23 mouse cellular contexts compared by ENCODE assay signal in genomic region chr14:27231974-27232780, GRCm38 (mm10).
DNase-seq lines count a peak whose midpoint lies in the region; ATAC-seq and TF ChIP-seq lines count a peak whose summit lies in the region.
"Had no signal": no experiment of that assay in that cellular context is flagged by ENCODE, and none has a peak within 500 bp of the region (broad histone marks: within the 10 kb centered on the region; RNA-seq: fewer than 3 reads in every experiment).

No protein-coding gene starts in this region.

- no peak overlapping the region for H3K4me2 ChIP-seq in lung, postnatal 0 days (replicated peaks; ENCODE audit: low read depth, low read length)
- no peak overlapping the region for H3K4me2 ChIP-seq in forebrain, embryonic 14.5 days (ENCODE audit: low read length)
- no peak overlapping the region for H3K4me2 ChIP-seq in forebrain, embryonic 15.5 days (replicated peaks)
- H3K4me2 ChIP-seq: heart, embryonic 13.5 days; hindbrain, embryonic 15.5 days; liver, embryonic 13.5 days; lung, embryonic 14.5 days; midbrain, embryonic 11.5 days; neural tube, embryonic 15.5 days had no signal

- H3K36me3 ChIP-seq in lung, postnatal 0 days (ENCODE audit: insufficient read depth, low read length): no peaks in the 10 kb centered on the region
- no peaks in the 10 kb centered on the region for H3K36me3 ChIP-seq in forebrain, embryonic 14.5 days (ENCODE audit: control insufficient read depth, insufficient read depth, low read length)
- no peaks in the 10 kb centered on the region for H3K36me3 ChIP-seq in forebrain, embryonic 15.5 days
- H3K36me3 ChIP-seq: heart, embryonic 13.5 days; hindbrain, embryonic 15.5 days; liver, embryonic 13.5 days; neural tube, embryonic 15.5 days had no signal

- H3K27ac ChIP-seq in lung, postnatal 0 days (ENCODE audit: low read length): 0 out of 2 replicates have a peak overlapping the region, but pooled peaks have one; percentile 5
- H3K27ac ChIP-seq in brown adipose tissue, adult 24 weeks (replicated peaks; ENCODE audit: low read depth, low read length): peak overlapping the region; percentile 77
- H3K27ac ChIP-seq in forebrain, embryonic 14.5 days (ENCODE audit: low read depth, low read length): no peak overlapping the region
- H3K27ac ChIP-seq in forebrain, embryonic 15.5 days (replicated peaks): no peak overlapping the region
- H3K27ac ChIP-seq: hindbrain, embryonic 15.5 days; liver, embryonic 13.5 days; neural tube, embryonic 15.5 days had no signal

- no peak for TF ChIP-seq CTCF in lung, postnatal 0 days (IDR thresholded peaks at IDR 0.05)

- H3K9ac ChIP-seq in lung, postnatal 0 days (replicated peaks; ENCODE audit: low read depth): no peak overlapping the region
- no peak overlapping the region for H3K9ac ChIP-seq in forebrain, embryonic 14.5 days (ENCODE audit: low read length)
- no peak overlapping the region for H3K9ac ChIP-seq in forebrain, embryonic 15.5 days (replicated peaks)
- H3K9ac ChIP-seq: forebrain, postnatal 0 days; heart, embryonic 13.5 days; hindbrain, embryonic 15.5 days; liver, embryonic 13.5 days; lung, embryonic 14.5 days; neural tube, embryonic 15.5 days had no signal

- no peak overlapping the region for H3K4me3 ChIP-seq in lung, postnatal 0 days (ENCODE audit: low read depth, low read length)
- H3K4me3 ChIP-seq in brown adipose tissue, adult 24 weeks (ENCODE audit: insufficient read depth, low read depth, low read length): no peak overlapping the region
- no peak overlapping the region for H3K4me3 ChIP-seq in forebrain, embryonic 14.5 days (ENCODE audit: low read depth, low read length)
- H3K4me3 ChIP-seq in forebrain, embryonic 15.5 days: no peak overlapping the region
- H3K4me3 ChIP-seq: heart, embryonic 13.5 days; hindbrain, embryonic 15.5 days; liver, embryonic 13.5 days; neural tube, embryonic 15.5 days had no signal

- H3K4me1 ChIP-seq in lung, postnatal 0 days (ENCODE audit: insufficient read depth, low read depth, low read length): peaks cover 12% of the 10 kb centered on the region
- H3K4me1 ChIP-seq in brown adipose tissue, adult 24 weeks (ENCODE audit: control insufficient read depth, insufficient read depth, insufficient read length, low read length): peaks cover 57% of the 10 kb centered on the region
- peaks cover 3% of the 10 kb centered on the region; the same call in 1 of the 2 replicates for H3K4me1 ChIP-seq in forebrain, embryonic 14.5 days (ENCODE audit: control insufficient read depth, insufficient read depth, low read length)
- H3K4me1 ChIP-seq in forebrain, embryonic 15.5 days: peaks cover 9% of the 10 kb centered on the region; the same call in 1 of the 2 replicates

- ATAC-seq in lung, postnatal 0 days: no peak
- ATAC-seq in forebrain, embryonic 14.5 days: no peak
- no peak for ATAC-seq in forebrain, embryonic 15.5 days (replicated peaks)
- ATAC-seq: forebrain, postnatal 0 days; intestine, embryonic 16.5 days had no signal

- no peaks in the 10 kb centered on the region for H3K9me3 ChIP-seq in lung, postnatal 0 days (ENCODE audit: low read length)
- no peaks in the 10 kb centered on the region for H3K9me3 ChIP-seq in forebrain, embryonic 14.5 days (replicated peaks; ENCODE audit: control insufficient read depth, low read length)
- no peaks in the 10 kb centered on the region for H3K9me3 ChIP-seq in forebrain, embryonic 15.5 days
- H3K9me3 ChIP-seq: heart, embryonic 13.5 days; hindbrain, embryonic 15.5 days; liver, embryonic 13.5 days; neural tube, embryonic 15.5 days had no signal

- WGBS in lung, postnatal 0 days: 69% methylated on average over 25 of the region's 25 CpGs
- WGBS in forebrain, embryonic 14.5 days: 94% methylated on average over 25 of the region's 25 CpGs
- WGBS in forebrain, embryonic 15.5 days: 91% methylated on average over 25 of the region's 25 CpGs

- TF ChIP-seq EP300 in lung, postnatal 0 days (IDR thresholded peaks at IDR 0.05): peak; percentile 21; the same call in 1 of the 2 replicates

- DNase-seq in heart, adult 11 months: peak; percentile 90
- no peak for DNase-seq in heart, adult 18-20 months
- DNase-seq in lung, postnatal 0 days (ENCODE audit: low spot score): no peak
- no peak for DNase-seq in lung, adult 18-20 months
- DNase-seq in CD4-positive helper T cell, adult 2 months (ENCODE audit: low read depth, low spot score): peak; percentile 70
- no peak for DNase-seq in forebrain, embryonic 14.5 days (ENCODE audit: low spot score)
- DNase-seq: adrenal gland, postnatal 25 days; cerebellum, adult 9-11 months; forebrain, postnatal 0 days; gastrocnemius, postnatal 25 days; kidney, adult 9 months; kidney, postnatal 14 days; liver, embryonic 13.5 days; lung, embryonic 14.5 days; right cerebral cortex, adult 18-20 months; right cerebral cortex, postnatal 4 days had no signal

- H3K27me3 ChIP-seq in lung, postnatal 0 days (replicated peaks; ENCODE audit: insufficient read depth, low read length): no peaks in the 10 kb centered on the region
- H3K27me3 ChIP-seq in forebrain, embryonic 14.5 days (replicated peaks; ENCODE audit: control insufficient read depth, insufficient read depth, low read length): no peaks in the 10 kb centered on the region
- H3K27me3 ChIP-seq in forebrain, embryonic 15.5 days: no peaks in the 10 kb centered on the region
- H3K27me3 ChIP-seq: heart, embryonic 13.5 days; hindbrain, embryonic 15.5 days; liver, embryonic 13.5 days; neural tube, embryonic 15.5 days had no signal

Comparison
In these comparisons a context has a peak if more than half of its experiments do, and no peak if none do; other contexts are left out.
1. DNase-seq: peak in heart, adult 11 months (single experiment) and CD4-positive helper T cell, adult 2 months (single experiment); none in heart, adult 18-20 months (0 of 2), lung, postnatal 0 days (single experiment), lung, adult 18-20 months (0 of 2) and forebrain, embryonic 14.5 days (single experiment).
2. H3K27ac ChIP-seq: peak in lung, postnatal 0 days (single experiment) and brown adipose tissue, adult 24 weeks (single experiment); none in forebrain, embryonic 14.5 days (single experiment) and forebrain, embryonic 15.5 days (single experiment).